Mouse (Mus musculus) liver, embryonic 12.5 days (tissue): Measurements from ENCODE around the gene Grin1. TPM values are rescaled to one million over a fixed set of nuclear protein-coding genes. Genes with fewer than 3 reads are reported as not detected.
"Not testable (repeated sequence)": the region's sequence is repeated elsewhere in the genome, so short reads cannot be mapped to it uniquely, and the experiment has no call there.

ENCODE experiments used
- ATAC-seq: fragments of 200-750 bp; cut with Nextera tagmentation; 2 replicates; pipeline ENCODE4 v1.8.0; 2017; ENCODE audit warnings: moderate number of reproducible peaks, mild to moderate bottlenecking, moderate library complexity
- H3K27ac ChIP-seq: fragments of 300-500 bp; sonication (generic); 2 replicates; pipeline ENCODE4 v1.5.1; 2016; ENCODE audit warnings: mild to moderate bottlenecking
- H3K27me3 ChIP-seq: fragments of 300-500 bp; sonication (generic); replicated peaks from 2 replicates; pipeline ENCODE4 v1.6.1; 2016; ENCODE audit warnings: mild to moderate bottlenecking, moderate library complexity
- H3K36me3 ChIP-seq: fragments of 300-500 bp; sonication (generic); 2 replicates; pipeline ENCODE4 v1.6.1; 2016; ENCODE audit warnings: mild to moderate bottlenecking, moderate library complexity
- H3K4me1 ChIP-seq: fragments of 300-500 bp; sonication (generic); 2 replicates; pipeline ENCODE4 v1.6.1; 2016
- H3K4me2 ChIP-seq: fragments of 300-500 bp; sonication (generic); 2 replicates; pipeline ENCODE4 v1.6.1; 2016; ENCODE audit warnings: mild to moderate bottlenecking, moderate library complexity
- H3K4me3 ChIP-seq: fragments of 300-500 bp; sonication (generic); 2 replicates; pipeline ENCODE4 v1.5.1; 2016; ENCODE audit warnings: mild to moderate bottlenecking, moderate library complexity
- H3K9ac ChIP-seq: fragments of 300-500 bp; sonication (generic); 2 replicates; pipeline ENCODE4 v1.6.1; 2016; ENCODE audit warnings: mild to moderate bottlenecking, moderate library complexity
- H3K9me3 ChIP-seq: fragments of 300-500 bp; sonication (generic); replicated peaks from 2 replicates; pipeline ENCODE4 v1.6.1; 2016; ENCODE audit warnings: mild to moderate bottlenecking, moderate library complexity
- WGBS: fragments of 180-500 bp; shearing (Covaris S2); methylation state at CpG from one replicate; pipeline ENCODE4 v1.1.7; 2016; ENCODE audit not compliant: insufficient replicate concordance; 5-methylcytosine and 5-hydroxymethylcytosine counted together
- polyA plus RNA-seq: library from polyadenylated mRNA; unstranded; fragments of >200 nt; fragmentation: Nextera tagmentation; extraction: Ambion mirVana; gene quantifications from 2 replicates; pipeline ENCODE4 v1.2.1, GENCODE M21; 2016

Gene Grin1
- polyA plus RNA-seq, 1 experiment from 2014 or later = 0.41 TPM

DNA sequence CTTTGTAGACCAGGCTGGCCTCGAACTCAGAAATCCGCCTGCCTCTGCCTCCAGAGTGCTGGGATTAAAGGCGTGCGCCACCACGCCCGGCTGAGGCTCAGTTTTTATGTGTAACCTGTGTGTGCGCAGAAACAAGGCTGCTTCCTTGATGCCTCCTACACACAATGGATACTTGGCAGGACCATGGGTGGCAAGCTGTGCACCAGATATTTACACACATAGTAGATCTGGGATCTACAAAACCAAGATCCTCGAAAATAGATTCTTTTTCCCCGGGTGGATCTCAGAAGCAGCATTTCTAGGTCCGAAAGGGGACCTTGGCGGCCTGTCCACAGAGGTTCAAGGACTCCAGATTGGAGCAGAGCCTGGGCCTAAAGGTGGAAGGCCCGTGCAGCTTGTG lies 57.1 kb downstream of the Grin1 start:
- Histone ChIP-seq H3K9ac (peak overlapping the region; percentile 65), H3K27ac (peak overlapping the region; percentile 77), H3K36me3 (no peaks in the 10 kb centered on the region), H3K4me1 (peaks cover 56% of the 10 kb centered on the region), H3K4me2 (peak overlapping the region; percentile 100), H3K9me3 (no peaks in the 10 kb centered on the region), H3K4me3 (peak overlapping the region; percentile 84), H3K27me3 (peaks cover 11% of the 10 kb centered on the region)
- ATAC-seq = peak; percentile 7; the same call in 1 of the 2 replicates
- WGBS = 42% methylated on average over 12 of the region's 12 CpGs

DNA sequence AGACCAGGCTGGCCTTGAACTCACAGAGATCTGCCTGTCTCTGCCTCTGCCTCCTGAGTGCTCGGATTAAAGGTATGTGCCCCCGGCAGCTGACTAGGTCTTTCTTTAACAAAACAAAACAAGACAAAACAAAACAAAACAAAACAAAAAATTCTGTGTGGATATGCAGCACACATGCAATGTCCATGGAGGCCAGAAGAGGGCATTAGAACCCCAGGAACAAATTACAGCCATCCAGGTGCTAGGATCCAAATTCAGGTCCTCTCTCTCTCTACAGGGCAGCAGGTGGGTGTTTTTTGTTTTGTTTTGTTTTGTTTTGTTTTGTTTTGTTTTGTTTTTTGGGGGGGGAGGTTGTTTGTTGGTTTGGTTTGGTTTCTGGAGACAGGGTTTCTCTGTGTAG lies 60.1 kb downstream of the Grin1 start:
- Histone ChIP-seq H3K27ac (no peak overlapping the region), H3K4me1 (peaks cover 44% of the 10 kb centered on the region), H3K9ac (no peak overlapping the region), H3K4me3 (no peak overlapping the region), H3K27me3 (peaks cover 9% of the 10 kb centered on the region), H3K9me3 (no peaks in the 10 kb centered on the region), H3K4me2 (no peak overlapping the region), H3K36me3 (no peaks in the 10 kb centered on the region)
- 37% methylated on average over 2 of the region's 2 CpGs for whole genome bisulfite sequencing
- ATAC-seq = no peak

DNA sequence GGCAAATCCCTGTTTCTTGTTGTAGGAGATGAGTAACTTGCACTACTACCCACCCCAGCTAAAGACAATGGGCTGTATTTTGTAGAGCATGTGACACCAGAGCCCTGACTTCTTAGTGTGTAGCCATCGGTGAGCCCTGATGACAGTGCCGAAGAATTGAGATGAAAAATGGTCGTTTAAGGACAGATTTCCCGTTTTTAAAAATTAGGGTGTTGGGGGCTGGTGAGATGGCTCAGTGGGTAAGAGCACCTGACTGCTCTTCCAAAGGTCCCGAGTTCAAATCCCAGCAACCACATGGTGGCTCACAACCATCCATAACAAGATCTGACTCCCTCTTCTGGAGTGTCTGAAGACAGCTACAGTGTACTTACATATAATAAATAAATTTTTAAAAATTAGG lies 61.7 kb downstream of the Grin1 start:
- peaks cover 32% of the 10 kb centered on the region for H3K4me1 ChIP-seq
- not testable (repeated sequence) for H3K27ac ChIP-seq, H3K27me3 ChIP-seq, H3K9ac ChIP-seq, ATAC-seq, H3K4me2 ChIP-seq, H3K9me3 ChIP-seq, H3K4me3 ChIP-seq
- H3K36me3 ChIP-seq = peaks cover 14% of the 10 kb centered on the region
- WGBS = 75% methylated on average over 5 of the region's 5 CpGs

DNA sequence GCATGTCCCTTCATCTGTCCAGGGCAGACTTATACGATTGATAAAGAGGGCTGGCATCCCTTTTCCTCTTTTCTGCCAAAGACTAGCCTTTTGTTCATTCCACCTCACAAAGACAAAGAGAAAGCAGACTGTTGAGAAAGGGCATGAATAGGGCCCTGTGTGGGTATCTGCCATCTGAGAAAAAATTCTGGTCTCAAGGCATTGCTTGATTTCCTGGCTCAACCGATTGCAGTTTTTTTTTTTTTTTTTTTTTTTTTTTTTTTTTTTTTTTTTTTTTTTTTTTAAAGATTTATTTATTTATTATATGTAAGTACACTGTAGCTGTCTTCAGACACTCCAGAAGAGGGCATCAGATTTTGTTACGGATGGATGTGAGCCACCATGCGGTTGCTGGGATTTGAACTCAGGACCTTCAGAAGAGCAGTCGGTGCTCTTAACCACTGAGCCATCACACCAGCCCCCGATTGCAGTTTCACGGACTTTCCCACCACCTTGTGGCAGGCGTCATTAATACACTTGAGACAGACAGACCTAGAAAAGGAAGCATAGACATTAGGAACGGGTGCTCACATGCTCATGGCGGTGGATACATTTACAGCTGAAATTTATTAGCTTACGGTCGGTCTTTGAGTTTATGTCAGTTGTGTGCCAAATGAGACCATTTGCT lies 62.4 kb downstream of the Grin1 start:
- ATAC-seq, H3K9me3 ChIP-seq: not testable (repeated sequence)

DNA sequence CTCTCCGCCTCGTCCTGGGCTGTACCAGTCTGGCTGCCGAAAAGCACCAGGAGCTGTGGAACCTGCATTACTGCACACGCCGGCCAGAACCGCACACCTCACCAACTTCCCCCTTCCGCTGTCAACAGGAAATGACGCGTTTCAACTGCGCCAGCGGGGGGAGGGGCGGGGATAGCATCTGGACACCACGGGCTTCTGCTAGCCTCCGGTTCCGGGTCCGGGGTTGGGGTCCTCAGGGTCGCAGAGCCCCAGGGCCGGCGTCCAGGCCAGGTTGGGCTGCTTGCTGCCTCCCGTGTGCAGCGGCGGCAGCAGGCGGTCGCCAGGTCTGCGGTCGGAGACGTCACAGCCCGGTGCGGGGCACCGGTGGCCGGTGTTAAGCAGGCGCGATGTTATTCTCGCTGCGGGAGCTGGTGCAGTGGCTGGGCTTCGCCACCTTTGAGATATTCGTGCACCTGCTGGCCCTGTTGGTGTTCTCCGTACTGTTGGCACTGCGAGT lies 63.7 kb downstream of the Grin1 start, which contains the start of gene Tmem203:
Gene Tmem203 (plus strand): TSS at position 156 of the 496 bp plus-strand sequence.
- peaks cover 23% of the 10 kb centered on the region for H3K4me1 ChIP-seq
- peaks cover 33% of the 10 kb centered on the region for H3K36me3 ChIP-seq
- no peaks in the 10 kb centered on the region for H3K9me3 ChIP-seq
- ATAC-seq = peak; percentile 86
- peak within 1 kb of the TSS; percentile 99 for H3K4me3 ChIP-seq
- H3K4me2 ChIP-seq = peak within 1 kb of the TSS; percentile 88
- peak within 1 kb of the TSS; percentile 85 for H3K9ac ChIP-seq
- WGBS = 1% methylated on average over 39 of the region's 39 CpGs
- H3K27me3 ChIP-seq = no peaks in the 10 kb centered on the region
- H3K27ac ChIP-seq = peak within 1 kb of the TSS; percentile 85

More for the DNA sequence above, 62.4 kb downstream of the Grin1 start:
- Histone ChIP-seq H3K36me3 (peaks cover 21% of the 10 kb centered on the region), H3K4me3 (peak overlapping the region; percentile 99), H3K4me2 (peak overlapping the region; percentile 88), H3K9ac (peak overlapping the region; percentile 85), H3K27ac (0 out of 2 replicates have a peak overlapping the region, but pooled peaks have one; percentile 85), H3K4me1 (peaks cover 27% of the 10 kb centered on the region)
- 39% methylated on average over 12 of the region's 12 CpGs for WGBS
- not testable (repeated sequence) for H3K27me3 ChIP-seq

DNA sequence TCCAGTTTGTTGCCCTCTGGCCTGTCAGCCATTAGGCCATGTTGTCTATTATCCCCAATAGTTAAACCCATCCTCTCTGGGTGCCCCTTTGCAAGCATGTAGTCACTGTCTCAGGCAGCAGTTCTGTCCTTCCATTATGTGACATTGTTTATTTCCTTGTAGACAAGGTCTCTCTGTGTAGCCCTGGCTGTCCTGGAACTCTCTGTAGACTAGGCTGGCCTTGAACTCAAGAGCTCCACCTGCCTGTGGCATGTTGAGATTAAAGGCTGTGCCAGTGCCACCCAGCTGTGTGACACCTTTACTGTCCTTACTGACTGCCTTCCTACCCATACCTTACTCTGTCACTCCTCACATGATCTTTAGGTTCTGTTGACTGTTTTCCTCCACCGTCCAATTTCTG lies 66.7 kb downstream of the Grin1 start:
- Histone ChIP-seq H3K4me1 (peaks cover 23% of the 10 kb centered on the region), H3K27ac (no peak overlapping the region), H3K36me3 (peaks cover 63% of the 10 kb centered on the region), H3K9me3 (no peaks in the 10 kb centered on the region), H3K27me3 (no peaks in the 10 kb centered on the region), H3K4me2 (no peak overlapping the region), H3K4me3 (no peak overlapping the region), H3K9ac (no peak overlapping the region)
- ATAC-seq = no peak
- 83% methylated on average over 1 of the region's 1 CpGs for WGBS

DNA sequence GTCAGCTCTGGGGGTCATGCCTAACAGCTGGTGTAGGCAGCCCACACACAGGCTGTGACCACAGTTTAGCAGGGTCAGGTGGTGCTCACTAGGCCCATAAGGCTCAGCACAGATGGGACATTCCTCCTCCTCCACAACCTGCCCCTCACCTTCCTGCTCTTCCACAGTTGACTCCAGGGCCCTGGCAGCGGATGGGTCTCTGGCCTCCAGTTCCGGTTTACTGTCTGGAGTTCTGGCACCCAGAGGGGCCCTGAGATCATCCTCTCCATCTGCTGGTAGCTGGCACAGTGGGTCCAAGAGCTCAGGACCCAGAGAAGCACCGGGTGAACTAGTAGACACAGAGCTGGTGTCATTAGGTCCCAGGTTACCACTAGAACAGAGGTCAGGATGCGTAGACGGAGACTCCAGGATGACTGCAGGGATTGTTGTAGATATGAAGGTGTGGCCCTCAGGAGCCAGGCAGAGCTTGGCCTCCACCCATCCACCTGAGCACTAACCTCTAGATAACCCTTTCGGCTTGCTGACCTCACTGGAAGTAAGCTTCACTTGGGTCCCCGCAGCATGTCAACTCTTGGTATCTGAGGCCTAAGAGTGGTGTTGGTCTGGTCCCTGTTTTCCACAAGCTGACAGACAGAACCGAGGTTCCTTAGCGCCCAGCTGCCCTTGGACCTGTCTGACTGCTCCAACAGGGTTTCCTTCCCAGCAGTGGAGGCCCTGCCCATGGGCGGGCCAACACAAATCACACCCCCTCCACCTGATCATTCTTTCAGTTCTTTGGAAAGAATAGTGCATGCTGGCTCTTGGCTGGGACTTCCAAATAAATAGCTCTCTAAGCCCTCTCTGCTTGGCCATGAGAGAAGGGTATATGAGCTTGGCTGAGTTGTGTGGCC lies 72.6 kb downstream of the Grin1 start, which contains the start of gene AL732309.1:
Gene AL732309.1 (minus strand): TSS at position 681 of the 890 bp plus-strand sequence.
- H3K9ac ChIP-seq = no peak within 1 kb of the TSS
- H3K9me3 ChIP-seq = no peaks in the 10 kb centered on the region
- no peak for ATAC-seq
- no peak within 1 kb of the TSS for H3K4me3 ChIP-seq
- peaks cover 26% of the 10 kb centered on the region for H3K27me3 ChIP-seq
- H3K27ac ChIP-seq = no peak within 1 kb of the TSS
- 77% methylated on average over 10 of the region's 10 CpGs for WGBS
- H3K36me3 ChIP-seq = peaks cover 64% of the 10 kb centered on the region
- peaks cover 16% of the 10 kb centered on the region for H3K4me1 ChIP-seq
- H3K4me2 ChIP-seq = no peak within 1 kb of the TSS

DNA sequence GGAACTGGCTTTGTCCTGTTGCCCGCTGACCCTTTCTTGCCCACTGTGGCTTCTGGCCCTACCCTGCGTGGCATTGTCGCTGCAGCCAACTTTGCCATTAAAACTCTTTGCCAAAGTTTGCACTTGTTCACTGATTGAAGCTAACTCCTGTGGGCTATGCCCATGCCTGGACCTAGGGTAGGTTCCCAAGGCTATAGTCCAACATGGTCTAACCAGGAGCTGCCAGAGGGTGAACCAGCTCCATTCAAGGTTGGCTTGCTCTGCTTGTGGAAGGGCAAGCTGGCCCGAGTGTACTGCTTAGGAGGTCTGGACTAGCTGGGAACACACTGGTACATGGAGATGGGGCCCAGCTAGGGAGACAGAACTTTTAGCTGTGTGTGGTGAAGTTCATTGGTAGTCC lies 74.8 kb downstream of the Grin1 start:
- Histone ChIP-seq H3K4me3 (no peak overlapping the region), H3K27me3 (peaks cover 30% of the 10 kb centered on the region), H3K36me3 (peaks cover 41% of the 10 kb centered on the region), H3K4me2 (no peak overlapping the region), H3K9me3 (no peaks in the 10 kb centered on the region), H3K4me1 (peaks cover 36% of the 10 kb centered on the region), H3K27ac (no peak overlapping the region), H3K9ac (no peak overlapping the region)
- no peak for ATAC-seq
- WGBS = 76% methylated on average over 4 of the region's 4 CpGs

DNA sequence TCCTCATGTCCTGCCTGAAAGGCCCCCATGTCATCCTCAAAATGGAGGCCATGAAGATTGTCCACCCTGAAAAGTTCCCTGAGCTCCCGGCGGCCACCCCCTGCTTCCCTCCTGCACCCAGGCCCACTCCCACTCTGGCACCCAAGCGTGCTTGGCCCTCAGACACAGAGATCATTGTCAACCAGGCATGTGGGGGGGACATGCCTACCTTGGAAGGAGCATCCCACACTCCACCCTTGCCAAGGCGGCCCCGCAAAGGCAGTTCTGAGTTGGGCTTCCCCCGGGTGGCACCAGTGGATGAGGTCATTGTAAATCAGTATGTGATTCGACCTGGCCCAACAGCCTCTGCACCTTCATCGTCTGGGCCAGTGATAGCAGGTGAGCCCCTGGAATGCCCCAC lies 75.6 kb downstream of the Grin1 start:
- Histone ChIP-seq H3K4me1 (peaks cover 36% of the 10 kb centered on the region), H3K27ac (no peak overlapping the region), H3K36me3 (peaks cover 33% of the 10 kb centered on the region), H3K9ac (no peak overlapping the region), H3K4me2 (no peak overlapping the region), H3K9me3 (no peaks in the 10 kb centered on the region), H3K4me3 (no peak overlapping the region), H3K27me3 (peaks cover 30% of the 10 kb centered on the region)
- 72% methylated on average over 8 of the region's 8 CpGs for WGBS
- ATAC-seq = no peak

DNA sequence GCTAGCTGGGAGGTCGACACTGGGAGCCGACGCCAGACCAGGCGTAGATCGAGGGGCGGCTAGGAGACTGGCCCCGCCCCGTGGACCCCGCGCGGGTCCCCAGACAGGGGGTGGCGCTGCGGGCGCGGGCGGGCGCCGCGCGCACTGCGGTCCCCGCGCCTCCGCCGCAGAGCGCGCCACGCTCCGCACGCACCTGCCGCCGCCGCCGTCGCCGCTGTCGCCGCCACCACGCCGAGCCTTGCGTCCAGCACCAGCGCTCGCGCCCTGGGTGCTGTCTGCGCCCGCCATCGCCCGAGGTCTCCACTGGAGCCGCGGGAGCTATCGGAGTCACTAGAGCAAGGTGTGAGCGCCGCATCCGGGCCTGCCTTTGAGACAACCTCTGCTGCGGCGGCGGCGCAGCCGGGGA lies 76.9 kb downstream of the Grin1 start, which contains the start of the genes Rnf208 and Cysrt1:
Gene Rnf208 (plus strand): TSS at position 155 of the 406 bp plus-strand sequence.
Gene Cysrt1 (minus strand): TSS at position 352 of the 406 bp plus-strand sequence.
- ATAC-seq = no peak
- H3K4me1 ChIP-seq = peaks cover 36% of the 10 kb centered on the region
- no peaks in the 10 kb centered on the region for H3K9me3 ChIP-seq
- H3K27ac ChIP-seq = no peak within 1 kb of the TSS
- peak within 1 kb of the TSS; percentile 53 for H3K9ac ChIP-seq
- H3K4me3 ChIP-seq = peak within 1 kb of the TSS; percentile 58
- peaks cover 21% of the 10 kb centered on the region for H3K36me3 ChIP-seq
- H3K4me2 ChIP-seq = peak within 1 kb of the TSS; percentile 84
- under 1% methylated on average over 35 of the region's 59 CpGs for WGBS
- peaks cover 30% of the 10 kb centered on the region for H3K27me3 ChIP-seq

DNA sequence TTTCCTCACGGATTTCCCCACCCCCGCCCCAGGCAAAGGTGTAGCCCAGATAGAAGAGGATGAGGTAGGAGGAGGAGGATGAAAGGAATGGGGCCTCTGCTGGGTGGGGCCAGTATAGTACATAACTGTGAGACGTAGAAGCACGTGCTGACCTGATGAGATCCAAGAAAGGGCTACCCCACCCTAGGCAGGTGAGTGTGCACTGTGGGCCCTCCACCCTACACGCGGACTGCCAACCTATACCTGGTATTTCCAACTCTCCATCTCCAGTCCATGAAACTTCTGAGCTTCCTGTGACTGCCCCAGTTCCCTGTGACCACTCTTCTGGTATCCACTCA lies 77.6 kb downstream of the Grin1 start:
- no peak overlapping the region for H3K27ac ChIP-seq
- H3K4me2 ChIP-seq = peak overlapping the region; percentile 84
- ATAC-seq = peak; percentile 11; the same call in 1 of the 2 replicates
- H3K27me3 ChIP-seq = peaks cover 34% of the 10 kb centered on the region
- peaks cover 14% of the 10 kb centered on the region for H3K36me3 ChIP-seq
- H3K4me1 ChIP-seq = peaks cover 41% of the 10 kb centered on the region
- 14% methylated on average over 6 of the region's 6 CpGs for WGBS
- no peaks in the 10 kb centered on the region for H3K9me3 ChIP-seq
- H3K4me3 ChIP-seq = peak overlapping the region; percentile 58
- H3K9ac ChIP-seq = no peak overlapping the region
